Mouse (Mus musculus): ENCODE measurements around the gene Atp8a2.
"Not testable (repeated sequence)": the region's sequence is repeated elsewhere in the genome, so short reads cannot be mapped to it uniquely, and the experiment has no call there.

Atp8a2 gene

DNA sequence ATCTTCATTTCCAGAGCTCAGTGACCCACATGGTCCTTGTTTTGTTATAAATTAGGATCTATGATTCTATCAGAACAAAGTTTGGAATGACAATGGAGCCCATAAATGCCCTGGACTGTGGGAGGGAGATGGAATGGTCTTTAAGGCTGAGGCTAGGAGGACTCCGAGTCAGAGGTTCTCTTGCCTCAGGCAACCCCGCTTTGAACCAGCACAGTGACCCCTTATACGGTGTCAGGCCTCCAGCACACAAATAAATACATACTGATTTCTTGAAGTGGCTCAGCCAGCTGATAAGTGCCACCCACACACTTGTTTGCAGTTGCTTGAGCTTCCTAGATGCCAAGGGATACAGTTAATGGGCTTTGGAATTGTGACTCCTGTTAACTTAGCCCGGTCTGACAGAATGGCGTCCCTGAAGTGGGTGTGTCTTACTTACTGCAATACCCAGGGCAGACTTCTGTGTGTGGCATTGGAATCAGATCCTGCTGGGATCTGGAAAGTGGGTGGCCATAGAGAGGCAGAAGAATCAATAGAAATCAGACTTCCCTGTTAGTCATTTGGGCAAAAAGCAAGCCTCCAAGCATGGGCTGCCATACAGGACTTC is 563.6 kb downstream of the Atp8a2 start:
- DNase-seq = no peak

DNA sequence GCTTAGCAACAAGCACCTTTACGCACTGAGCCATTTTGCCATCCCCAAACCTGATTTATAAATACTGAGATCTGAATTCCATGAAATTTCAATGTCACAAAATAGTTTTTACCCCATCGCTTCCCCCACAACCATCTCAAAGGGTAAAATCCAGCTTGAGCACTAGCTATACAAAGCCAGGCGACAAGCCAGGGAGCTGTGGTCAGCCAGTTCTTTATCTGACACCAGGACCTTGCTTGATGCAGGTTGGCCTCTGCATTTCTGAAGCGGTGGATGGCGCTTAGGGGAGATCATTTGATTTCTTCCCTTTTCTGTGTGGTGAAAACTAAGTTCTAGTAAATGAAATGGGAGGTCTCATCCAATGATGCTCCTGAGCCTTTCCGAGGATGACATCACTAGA is 564.9 kb downstream of the Atp8a2 start:
- no peak for DNase-seq

DNA sequence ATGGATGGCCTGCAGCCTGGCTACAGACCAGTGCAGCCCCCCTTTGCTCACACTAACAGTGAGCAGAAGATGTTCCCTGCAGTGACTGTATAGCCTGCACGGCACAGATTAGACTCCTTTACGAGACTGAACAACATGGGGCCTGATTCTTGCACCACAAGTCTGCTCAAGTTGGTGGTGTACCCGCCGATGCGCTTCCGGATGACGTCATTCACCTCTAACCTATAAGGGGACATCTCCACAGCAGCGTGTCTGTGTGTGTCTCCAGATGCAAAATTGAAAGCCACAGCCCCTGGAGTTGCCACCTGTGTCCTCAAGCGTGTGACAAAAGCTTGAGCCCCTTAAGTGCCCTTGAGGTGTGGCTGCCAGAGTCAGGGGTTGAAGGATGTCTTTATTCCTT is 566.9 kb downstream of the Atp8a2 start:
- DNase-seq = no peak

DNA sequence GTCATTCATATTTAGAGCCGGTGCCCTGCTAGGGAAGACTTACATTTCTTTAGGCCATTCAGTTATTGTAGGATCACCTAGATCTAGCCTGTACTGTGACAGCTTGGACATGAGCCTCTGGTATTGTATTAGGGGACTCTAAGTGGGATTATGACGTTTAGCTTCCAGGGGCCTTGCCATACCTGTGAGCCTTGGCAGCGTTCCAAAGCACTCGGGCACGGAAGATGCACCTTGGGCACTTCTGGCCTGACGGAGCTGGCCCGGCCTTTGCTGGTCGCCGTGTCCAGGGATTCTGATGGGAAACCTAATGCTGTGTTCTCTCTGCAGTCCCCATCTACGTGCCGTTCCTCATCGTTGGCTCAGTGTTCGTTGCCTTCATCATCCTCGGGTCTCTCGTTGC is 567.7 kb downstream of the Atp8a2 start:
- DNase-seq = no peak

DNA sequence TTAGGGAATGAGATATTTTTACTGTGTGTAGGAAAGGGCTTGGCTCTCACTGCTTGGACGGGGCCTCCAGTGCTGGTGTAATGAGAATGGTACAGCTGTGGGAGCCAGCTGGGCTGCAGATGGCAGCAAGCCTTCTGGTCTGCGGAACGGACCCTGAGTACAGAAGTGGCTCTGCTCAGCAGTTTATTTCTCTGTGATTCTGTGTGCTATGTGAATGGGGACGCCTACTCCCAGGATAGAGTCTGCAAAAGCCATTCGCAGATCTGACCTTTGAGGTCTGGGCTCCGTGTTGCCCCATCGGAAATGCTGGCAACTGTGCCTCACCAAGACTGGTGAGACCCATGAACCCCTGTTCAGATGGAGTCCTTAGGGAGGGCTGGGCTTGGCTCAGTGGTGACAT is 569.2 kb downstream of the Atp8a2 start:
- no peak for DNase-seq

DNA sequence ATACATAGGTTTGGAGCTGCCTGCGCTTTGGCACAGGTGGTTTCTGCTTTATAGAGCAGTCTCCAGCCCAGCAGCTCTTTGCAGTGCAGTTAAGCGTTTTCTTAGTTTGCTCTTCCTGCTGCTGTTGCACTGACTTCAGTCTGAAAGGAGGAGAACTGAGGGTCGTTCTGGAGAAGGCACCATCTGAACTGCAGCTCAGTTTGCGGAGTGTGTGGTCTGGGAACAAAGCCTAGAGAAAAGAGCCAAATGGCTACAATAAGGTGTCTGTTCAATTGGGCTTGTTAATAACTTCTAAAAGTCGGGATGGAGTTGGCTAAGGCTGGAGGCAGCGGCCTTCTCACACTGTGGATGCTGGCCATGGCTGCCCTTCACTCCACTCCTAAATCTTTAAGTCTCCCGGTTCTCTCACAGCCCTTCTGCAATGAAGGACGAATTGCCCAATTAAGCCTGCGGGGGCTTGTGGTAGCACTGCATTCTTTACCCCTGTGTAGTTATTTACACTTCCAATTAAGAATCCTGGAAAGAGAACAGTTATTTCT is 569.8 kb downstream of the Atp8a2 start:
- no peak for DNase-seq

DNA sequence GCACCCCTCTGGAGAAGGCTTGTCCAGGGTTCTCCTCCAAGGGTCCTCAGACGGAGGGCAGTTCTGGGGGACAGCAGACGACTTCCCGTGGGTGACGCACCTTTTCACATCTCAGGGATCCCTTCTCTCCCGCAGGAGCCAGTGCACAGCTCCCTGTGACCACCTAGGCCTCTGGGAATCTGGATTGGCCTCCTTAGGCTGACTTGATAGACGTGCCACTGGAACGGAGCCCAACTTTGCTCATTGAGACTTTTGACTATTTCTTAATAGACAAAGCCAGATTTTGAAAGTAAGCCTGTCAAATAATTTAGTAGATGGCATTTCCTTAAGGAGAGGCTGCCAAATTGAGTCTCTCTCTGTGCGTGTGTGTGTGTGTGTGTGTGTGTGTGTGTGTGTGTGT is 570.3 kb downstream of the Atp8a2 start:
- peak; percentile 16 for DNase-seq

DNA sequence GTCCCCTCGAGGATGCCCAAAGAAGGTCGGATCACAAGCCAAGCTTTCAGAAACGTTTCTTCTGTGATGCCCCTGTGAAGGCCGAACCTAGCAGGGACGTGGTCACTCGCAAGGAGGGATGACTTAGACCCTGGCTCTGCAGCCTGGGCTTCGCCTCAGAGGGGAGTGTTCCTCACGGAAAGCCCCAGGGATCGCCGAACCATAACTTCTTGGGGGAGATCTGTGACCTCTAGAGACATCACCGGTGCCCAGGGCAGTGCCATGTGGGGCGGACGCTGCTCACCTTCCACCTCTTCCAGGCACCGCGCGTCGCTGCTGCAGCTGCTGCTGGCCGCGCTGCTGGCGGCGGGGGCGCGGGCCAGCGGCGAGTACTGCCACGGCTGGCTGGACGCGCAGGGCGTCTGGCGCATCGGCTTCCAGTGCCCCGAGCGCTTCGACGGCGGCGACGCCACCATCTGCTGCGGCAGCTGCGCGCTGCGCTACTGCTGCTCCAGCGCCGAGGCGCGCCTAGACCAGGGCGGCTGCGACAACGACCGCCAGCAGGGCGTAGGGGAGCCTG is 571.1 kb downstream of the Atp8a2 start:
- peak; percentile 18 for DNase-seq

DNA sequence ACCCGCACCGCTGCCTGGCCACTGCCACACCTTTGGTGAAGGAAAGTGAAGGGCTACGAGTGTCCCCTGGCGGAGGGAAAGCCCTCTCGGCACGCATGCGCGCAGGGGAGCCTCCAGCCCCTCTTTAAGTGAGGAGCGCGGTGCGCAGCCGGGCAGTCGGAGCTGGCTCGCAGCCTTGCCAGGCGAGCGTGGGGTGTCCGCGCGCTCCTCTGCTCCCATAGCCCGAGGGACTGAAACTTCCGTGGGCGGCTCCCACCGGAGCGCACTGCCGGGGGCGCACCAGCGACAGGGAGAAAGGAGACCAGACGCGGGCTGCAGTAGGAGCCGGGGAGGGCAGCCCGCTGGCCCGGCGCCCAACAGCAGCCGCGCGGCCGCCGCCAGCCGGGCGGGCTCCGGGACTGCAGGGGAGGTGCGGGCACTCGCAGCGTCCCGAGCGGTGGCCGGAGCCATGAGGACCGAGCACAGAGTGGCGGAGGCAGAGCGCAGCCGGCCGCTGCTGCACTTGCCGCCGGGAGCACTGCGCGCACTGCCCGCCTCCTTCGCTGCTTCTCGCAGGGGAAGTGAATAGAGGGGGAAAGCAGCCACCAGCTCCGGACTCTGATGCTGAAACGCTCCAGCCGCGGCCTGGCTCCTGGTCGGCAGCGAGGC is 571.7 kb downstream of the Atp8a2 start, which contains the start of gene Shisa2:
Gene Shisa2 (plus strand): TSS at position 151 of the 648 bp plus-strand sequence.
- DNase-seq = peak; percentile 75

DNA sequence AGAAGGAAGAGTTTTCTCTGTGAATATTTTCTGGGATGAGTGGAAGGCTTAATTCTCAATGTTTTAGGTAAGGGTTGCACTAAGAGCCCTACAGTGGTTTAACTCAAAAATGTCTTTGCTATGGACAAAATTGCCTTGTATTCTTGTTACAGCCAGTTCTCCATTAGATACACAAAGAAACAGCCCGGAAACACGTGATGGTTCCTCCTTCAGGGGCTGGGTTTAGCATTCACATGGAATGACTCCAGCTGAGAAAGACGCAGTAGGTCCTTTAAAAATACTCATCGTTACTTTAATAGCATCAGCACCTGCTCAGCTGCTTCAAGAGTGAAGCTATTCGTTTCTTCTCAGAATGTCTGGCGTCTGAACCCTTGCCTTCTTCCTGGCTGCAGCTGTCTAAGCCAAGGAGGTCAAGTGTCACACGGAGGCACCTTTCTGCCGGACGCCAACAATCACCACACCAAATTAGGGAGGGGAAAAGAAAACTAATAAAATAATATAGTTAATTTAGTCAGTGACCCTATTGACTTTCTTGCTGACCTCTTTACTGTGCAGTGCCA is 572.6 kb downstream of the Atp8a2 start:
- no peak for DNase-seq

DNA sequence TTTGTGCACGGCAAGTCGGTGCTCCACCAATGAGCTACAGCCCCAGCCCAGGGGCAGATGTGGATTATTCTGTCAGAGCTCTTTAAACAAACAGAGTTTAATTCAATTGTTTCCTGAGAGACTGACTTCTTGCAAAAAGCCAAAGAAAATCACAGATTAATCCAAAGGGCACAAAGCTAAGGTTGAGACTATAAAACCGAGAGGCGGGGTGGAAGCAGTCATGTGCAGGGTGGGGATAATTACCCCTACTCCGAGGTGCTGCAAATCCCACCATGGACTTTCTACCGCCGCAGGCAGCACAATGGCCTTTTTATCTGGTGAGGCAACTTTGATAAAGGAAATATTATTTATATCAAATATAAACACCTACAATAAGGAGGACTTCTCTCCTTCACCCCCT is 580.2 kb downstream of the Atp8a2 start:
- no peak for DNase-seq

DNA sequence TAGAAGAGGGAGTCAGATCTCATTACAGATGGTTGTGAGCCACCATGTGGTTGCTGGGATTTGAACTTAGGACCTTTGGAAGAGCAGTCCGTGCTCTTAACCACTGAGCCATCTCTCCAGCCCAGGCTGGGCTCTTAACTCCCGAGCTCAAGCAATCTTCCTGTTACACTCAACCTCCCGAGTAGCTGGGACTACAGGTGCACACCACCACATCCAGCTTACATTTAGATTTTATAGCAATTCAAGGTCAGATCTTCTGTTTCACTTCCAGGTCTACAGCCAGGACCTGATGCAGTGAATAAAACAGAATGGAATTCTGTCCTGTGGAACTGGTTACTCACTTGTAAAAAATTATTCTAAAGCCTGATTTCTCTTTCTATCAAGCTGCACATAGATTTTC is 582.8 kb downstream of the Atp8a2 start:
- DNase-seq = not testable (repeated sequence)

DNA sequence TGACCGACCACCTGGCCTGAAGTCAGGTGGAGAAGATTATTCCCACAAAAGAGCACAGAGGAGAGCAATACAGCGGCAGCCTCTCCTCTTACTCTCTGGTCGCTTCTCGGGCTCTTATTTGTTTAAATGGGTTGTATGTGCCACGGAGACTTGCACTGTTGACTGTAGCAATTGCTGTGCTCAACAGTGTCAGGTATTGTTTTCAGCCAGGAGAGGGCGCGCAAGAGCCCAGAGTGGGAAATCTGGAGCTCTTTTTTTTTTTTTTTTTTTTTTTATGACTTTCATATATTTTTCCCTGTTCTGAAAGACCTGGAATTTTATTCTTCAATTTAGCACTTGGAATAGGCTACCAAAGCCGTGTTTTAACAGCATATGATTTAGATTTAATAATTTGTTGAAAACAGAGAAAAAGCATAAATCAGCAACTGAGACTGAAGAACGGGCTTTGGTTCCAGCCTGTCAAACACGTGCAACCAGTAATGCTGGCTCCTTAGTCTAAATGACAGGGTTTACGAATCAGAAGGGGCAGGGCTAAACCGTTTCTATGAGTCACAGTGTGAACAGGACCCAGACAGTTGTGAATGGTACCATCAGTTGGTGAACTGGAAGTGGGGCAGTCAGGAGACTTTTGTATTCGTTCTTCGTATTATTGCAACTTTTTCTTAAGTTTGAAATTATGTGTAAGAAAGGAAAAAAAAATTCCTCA is 583.9 kb downstream of the Atp8a2 start:
- DNase-seq = peak; percentile 68

DNA sequence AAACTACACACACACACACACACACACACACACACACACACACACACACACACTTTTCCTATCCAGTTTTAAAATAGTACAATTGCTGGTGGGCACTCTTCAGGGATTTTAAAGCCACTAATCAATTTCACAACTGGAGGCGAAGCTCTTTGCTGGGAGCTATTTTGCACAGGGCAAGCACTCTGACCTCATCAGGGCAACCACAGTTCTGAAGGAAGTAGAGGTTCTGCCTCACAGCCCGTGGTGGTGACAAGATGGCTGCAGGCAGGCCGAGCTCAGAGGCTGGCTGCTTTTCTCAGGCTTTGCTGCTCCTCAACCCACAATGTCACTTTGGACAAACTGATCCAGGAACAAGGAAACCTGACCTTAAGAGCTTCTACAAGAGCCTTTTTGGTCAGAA is 590.0 kb downstream of the Atp8a2 start:
- DNase-seq = no peak

DNA sequence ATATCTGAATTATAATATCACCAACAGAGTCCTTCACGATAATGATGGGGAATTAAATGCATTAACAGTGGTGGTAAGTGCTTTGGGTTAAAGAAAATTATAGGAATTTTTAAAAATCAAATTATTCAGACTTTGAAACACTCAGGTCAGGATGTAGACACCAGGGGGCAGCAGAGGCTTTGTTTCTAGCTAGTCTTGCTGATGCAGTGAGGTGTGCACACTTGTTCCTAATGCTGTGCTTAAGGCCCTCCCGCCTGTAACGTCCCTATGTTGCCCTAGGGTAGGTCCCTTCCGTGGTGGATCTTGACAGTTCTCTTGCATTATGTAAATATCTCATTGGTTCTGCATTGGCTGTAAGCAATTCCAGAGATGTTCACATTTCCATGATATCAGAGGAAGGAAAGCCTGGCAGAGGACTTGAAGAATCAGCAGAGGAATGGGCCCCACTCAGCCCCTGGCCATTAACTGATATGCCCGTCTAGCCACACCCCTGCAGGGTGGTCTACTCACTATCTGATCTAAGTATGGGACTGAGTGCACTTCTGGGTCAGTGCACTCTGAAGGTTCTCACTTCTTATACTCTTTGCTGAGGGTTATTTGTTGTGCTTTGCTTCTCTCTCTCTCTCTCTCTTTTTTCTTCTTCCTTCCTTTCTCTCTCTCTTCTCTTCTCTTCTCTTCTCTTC is 591.2 kb downstream of the Atp8a2 start:
- peak; percentile 78 for DNase-seq

DNA sequence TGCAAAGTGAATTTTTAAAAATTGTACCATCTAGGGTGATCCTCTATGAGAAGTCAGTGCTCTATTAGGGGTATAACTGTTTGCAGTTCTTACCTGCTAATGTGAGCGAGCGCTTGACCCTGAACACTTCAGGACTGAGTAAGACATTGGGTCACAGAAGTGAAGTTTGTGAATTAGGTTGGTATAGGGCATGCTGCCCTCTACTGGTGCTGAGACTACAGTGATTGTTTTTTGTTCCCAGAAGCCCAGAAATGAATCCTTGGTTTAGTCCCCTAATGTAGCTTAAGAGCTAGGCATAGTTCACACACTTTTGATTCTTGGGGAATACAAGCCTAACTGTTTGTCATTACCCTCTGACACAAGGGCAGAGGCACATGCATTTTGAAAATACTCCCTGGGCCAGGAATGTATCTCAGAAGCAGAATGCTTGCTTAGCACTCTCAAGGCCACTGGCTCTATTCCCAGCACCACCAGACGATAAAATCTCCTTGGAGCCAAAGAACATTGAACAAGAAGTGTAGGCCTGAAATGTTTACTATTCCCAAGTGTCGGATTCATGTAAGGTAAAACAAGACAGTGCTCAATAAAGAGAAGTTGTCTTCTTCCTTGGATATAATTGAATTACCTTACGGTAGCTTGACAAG is 592.9 kb downstream of the Atp8a2 start:
- peak; percentile 36 for DNase-seq

DNA sequence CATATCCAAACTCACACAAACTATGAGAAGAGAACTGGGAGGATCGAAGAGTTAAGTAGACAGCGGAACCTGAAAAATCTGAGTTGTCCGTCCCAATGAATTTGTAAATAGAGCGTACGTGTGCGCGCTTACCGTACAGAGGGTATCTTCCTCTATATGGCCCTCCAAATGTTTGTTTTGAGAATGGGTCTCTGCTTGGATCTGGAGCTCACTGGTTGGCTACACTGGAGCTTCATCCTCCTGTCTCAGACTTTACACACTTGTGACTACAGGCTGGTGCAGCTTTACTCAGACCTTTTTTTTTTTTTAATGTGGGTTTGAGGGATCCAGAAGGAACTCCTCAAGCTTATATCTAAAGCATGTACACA is 598.7 kb downstream of the Atp8a2 start:
- no peak for DNase-seq

DNA sequence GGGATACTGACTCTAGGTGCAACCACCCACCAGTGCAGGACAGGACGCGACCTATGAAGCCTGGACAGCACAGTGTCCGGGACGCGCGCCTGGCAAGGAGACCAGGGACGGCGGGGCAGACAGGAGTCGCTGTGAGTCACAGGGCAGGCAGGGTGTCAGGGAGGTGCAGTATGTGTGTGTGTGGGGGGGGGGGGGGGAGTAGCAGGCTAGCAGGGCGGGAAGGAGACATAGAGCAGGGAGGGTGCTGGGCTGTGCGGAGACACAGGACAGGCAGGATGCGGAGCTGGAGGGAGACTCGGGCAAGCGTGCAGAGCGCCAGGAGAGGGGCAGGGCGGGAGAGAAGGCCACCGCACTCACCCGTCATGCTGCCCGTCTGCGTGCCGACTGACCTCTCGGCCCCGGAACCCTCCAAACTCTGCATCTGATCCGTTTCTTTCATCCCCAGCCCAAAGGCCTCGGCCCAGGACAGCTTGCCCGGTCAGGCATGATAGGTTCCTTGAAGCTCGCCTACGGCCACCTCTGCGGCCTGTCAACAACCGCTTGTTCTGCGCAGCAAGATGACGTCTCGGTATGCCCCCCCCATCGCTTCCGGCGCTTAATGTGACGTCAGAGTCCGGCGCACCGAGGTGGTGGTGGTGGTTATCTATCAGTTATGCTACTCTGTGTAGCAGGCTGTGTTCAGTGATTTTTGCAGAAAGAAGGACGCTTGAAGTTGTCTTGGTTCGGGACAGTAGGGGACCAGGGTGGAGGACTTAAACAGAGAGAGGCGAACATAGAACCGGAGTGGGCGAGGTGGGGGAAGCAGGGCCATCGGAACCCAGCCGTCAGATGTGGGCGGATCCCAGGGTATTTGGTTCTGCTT is 599.4 kb downstream of the Atp8a2 start, which contains the start of gene Cdadc1:
Gene Cdadc1 (minus strand): TSS at position 562 of the 862 bp plus-strand sequence.
- peak; percentile 99 for DNase-seq

DNA sequence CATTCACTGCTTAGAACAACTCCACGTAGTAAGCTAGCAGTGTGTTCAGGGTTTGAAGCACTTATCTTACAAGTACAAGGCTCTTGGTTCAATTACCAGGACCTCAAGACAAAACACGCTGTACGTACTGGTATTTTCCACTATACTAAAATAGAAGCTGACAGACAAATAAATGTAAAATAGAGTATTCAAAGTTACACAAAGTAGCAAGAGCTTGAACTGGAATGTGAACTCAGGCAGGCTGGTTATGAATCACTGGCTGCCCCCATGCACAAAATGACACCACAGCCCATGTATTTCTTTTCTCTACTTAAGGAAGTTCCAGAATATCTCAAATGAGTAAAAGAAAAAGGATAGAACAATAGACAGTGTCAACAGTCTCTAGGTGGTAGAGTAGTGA is 602.0 kb downstream of the Atp8a2 start:
- no peak for DNase-seq

DNA sequence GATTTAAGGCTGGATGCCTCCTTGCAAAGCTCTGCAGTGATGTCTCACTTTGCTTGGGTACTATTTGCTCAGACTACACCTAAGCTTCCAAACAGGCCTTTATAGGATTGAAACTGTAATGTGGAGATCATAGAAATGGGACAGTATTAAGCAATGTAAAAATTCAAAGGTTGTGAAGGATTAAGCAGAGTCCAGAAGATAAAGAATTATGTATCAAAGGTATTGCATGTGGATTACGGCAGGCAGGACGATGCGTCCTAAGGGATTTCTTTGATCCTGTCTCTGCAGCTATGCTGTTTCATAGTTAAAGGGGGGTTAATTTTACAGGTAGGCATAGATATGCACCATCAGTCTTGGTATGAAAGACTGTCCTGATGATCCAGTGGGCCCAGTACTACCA is 604.4 kb downstream of the Atp8a2 start:
- DNase-seq = no peak

DNA sequence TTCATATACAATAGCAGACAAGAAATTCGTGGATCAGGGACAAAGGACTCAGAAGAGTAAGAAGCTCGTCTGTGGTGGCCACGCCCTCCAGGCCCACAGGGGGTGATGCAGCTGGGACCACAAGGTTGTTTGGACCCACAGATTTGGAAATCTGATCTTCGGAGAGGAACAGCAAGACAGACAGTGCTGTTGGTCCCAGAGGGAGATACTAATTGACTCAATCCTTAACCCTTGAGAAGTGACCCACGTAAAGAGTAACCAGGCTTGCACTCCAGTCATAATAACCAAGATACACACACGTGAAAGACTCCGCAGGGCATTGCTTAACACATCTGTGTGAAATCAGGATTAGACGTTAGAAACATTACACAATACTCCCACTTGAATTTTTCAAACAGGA is 605.1 kb downstream of the Atp8a2 start:
- DNase-seq = no peak

All from kidney, adult 18-20 months (tissue).